Mouse (Mus musculus) hindbrain, postnatal 0 days (tissue): Measurements from ENCODE around the gene Prr5l. TPM values are rescaled to one million over a fixed set of nuclear protein-coding genes. Genes with fewer than 3 reads are reported as not detected.
A peak's percentile ranks its signal among the peaks of the same experiment; 100 is the strongest.

Source experiments
- ATAC-seq: fragments of 200-750 bp; cut with Nextera tagmentation; 2 replicates; pipeline ENCODE4 v1.8.0; 2017; ENCODE audit warnings: mild to moderate bottlenecking, moderate TSS enrichment, moderate library complexity
- DNase-seq: peaks from one replicate; pipeline ENCODE4 v3.0.0-alpha.2; 2015; ENCODE audit warnings: low spot score
- H3K27ac ChIP-seq: fragments of 300-500 bp; sonication (generic); 2 replicates; pipeline ENCODE4 v1.5.1; 2014; ENCODE audit warnings: mild to moderate bottlenecking
- H3K27me3 ChIP-seq: fragments of 300-500 bp; sonication (generic); 2 replicates; pipeline ENCODE4 v1.6.1; 2014; ENCODE audit warnings: low read length, mixed read lengths; ENCODE audit not compliant: insufficient read depth
- H3K36me3 ChIP-seq: fragments of 300-500 bp; sonication (generic); 2 replicates; pipeline ENCODE4 v1.6.1; 2014; ENCODE audit warnings: low read length, mixed read lengths; ENCODE audit not compliant: insufficient read depth
- H3K4me1 ChIP-seq: fragments of 300-500 bp; sonication (generic); 2 replicates; pipeline ENCODE4 v1.6.1; 2014; ENCODE audit warnings: antibody characterized with exemption, low read length, mixed read lengths; ENCODE audit not compliant: insufficient read depth
- H3K4me2 ChIP-seq: fragments of 300-500 bp; sonication (generic); 2 replicates; pipeline ENCODE4 v1.6.1; 2014; ENCODE audit warnings: low read depth, mild to moderate bottlenecking, low read length, moderate library complexity, mixed read lengths
- H3K4me3 ChIP-seq: fragments of 300-500 bp; sonication (generic); 2 replicates; pipeline ENCODE4 v1.5.1; 2014; ENCODE audit warnings: low read length
- H3K9ac ChIP-seq: fragments of 300-500 bp; sonication (generic); replicated peaks from 2 replicates; pipeline ENCODE4 v1.6.1; 2014; ENCODE audit warnings: mild to moderate bottlenecking, low read length, moderate library complexity, mixed read lengths
- H3K9me3 ChIP-seq: fragments of 300-500 bp; sonication (generic); 2 replicates; pipeline ENCODE4 v1.6.1; 2016; ENCODE audit warnings: low read length, mixed read lengths
- CTCF ChIP-seq: IDR thresholded peaks from 2 replicates; pipeline ENCODE4 v1.5.1; 2016; ENCODE audit warnings: antibody characterized with exemption, control low read depth, low read depth
- WGBS: fragments of 180-500 bp; shearing (Covaris S2); extraction: QIAGEN DNeasy Blood & Tissue Kit; methylation state at CpG from one replicate; pipeline ENCODE4 v1.1.7; 2014; 5-methylcytosine and 5-hydroxymethylcytosine counted together
- polyA plus RNA-seq: library from polyadenylated mRNA; unstranded; fragments of >200 nt; fragmentation: Nextera tagmentation; extraction: Ambion mirVana; gene quantifications from 2 replicates; pipeline ENCODE4 v1.2.1, GENCODE M21; 2015
- total RNA-seq: library from RNA; depleted of rRNA; stranded (reverse); fragments of >200 nt; gene quantifications from 2 replicates; pipeline ENCODE4 v1.2.3, GENCODE M21; 2014

Prr5l gene
- total and polyA plus RNA-seq, 2 experiments from 2014 or later: 3.6 to 8.0 TPM

DNA sequence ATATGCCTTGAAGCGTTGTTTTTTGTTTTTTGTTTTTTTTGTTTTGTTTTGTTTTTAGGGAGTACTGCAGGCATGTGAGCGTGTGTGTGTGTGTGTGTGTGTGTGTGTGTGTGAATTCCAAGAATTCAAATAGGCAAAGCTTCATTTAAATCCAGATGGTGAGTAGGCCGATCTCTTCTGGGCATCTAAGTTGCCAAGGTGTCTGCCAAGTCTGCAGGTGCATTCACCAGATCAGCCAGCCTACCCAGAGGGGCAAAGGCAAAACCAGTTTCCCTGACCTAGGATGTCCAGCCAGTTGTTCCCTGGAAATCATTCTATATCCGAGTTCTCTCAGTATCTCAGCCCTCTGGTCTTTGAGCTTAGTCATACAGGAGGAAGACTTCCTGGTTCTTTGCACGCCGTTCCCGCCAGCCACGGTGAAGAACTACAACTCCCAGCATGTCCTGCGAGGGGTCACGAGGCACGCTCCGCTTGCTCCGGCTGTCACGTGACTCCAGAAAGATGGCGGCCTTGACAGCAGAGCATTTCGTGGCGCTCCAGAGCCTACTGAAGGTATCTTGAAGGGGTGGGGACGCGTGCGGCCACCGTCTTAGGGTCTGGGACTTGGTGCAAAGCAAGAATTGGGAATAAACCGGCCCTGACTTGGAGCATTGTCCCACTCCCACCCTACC is 3.1 kb upstream of the Prr5l start, which contains the start of gene Commd9:
Gene Commd9 (plus strand): TSS at position 480 of the 671 bp plus-strand sequence.
- TF ChIP-seq CTCF: no peak
- ATAC-seq (peak; percentile 97), DNase-seq (peak; percentile 96)
- peak within 1 kb of the TSS; percentile 68 for H3K27ac ChIP-seq
- no peaks in the 10 kb centered on the region for H3K9me3 ChIP-seq
- H3K9ac ChIP-seq: peak within 1 kb of the TSS; percentile 65
- no peaks in the 10 kb centered on the region for H3K36me3 ChIP-seq
- H3K4me1 ChIP-seq: peaks cover 8% of the 10 kb centered on the region; the same call in 1 of the 2 replicates
- peak within 1 kb of the TSS; percentile 62 for H3K4me3 ChIP-seq
- no peaks in the 10 kb centered on the region for H3K27me3 ChIP-seq
- peak within 1 kb of the TSS; percentile 84 for H3K4me2 ChIP-seq
- WGBS: 12% methylated on average over 22 of the region's 22 CpGs

GRCm38 (mm10) chr2:101884286-101884685 is 1.5 kb upstream of the Prr5l start:
- DNase-seq (no peak), ATAC-seq (no peak)
- no peaks in the 10 kb centered on the region for H3K36me3 ChIP-seq
- H3K27ac ChIP-seq: no peak overlapping the region
- no peaks in the 10 kb centered on the region for H3K27me3 ChIP-seq
- H3K4me2 ChIP-seq: no peak overlapping the region
- no peak overlapping the region for H3K4me3 ChIP-seq
- peaks cover 8% of the 10 kb centered on the region; the same call in 1 of the 2 replicates for H3K4me1 ChIP-seq
- H3K9ac ChIP-seq: no peak overlapping the region
- TF ChIP-seq CTCF: no peak
- H3K9me3 ChIP-seq: no peaks in the 10 kb centered on the region
- WGBS: 70% methylated on average over 2 of the region's 2 CpGs

DNA sequence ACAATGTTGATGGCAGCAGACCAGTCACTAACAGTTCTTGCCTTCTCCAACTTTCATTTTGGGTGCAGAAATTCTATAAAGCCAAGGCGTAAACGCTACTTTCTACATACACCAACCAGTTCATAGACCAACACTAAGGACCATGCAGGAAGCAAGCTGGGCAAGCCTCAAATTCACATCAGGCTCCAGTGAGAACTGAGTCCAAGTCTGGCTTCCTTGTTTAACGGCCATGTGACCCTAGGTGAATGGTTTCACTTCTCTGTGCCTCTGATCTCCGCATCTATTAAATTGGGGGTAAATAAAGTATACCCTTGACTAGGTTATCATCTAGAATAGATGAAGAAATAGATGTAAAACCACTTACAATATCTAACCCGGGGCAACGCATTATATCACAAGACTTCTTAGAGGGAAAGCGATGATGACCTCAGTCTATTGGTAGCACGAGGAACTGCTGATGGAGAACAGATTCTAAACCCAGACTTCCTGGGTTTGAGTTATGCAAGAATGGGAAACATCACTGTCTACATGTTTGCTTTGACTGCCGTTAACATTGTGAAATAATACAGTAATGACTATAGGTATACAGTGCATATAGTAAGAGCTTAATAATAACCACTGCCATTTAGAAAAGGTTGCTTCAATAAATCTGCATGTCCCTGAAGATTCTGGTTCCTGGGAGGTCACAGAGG is 1.2 kb downstream of the Prr5l start:
- Histone ChIP-seq H3K9ac (no peak overlapping the region), H3K36me3 (no peaks in the 10 kb centered on the region), H3K4me1 (0 out of 2 replicates have a peak, but pooled peaks cover 1% of the 10 kb centered on the region), H3K4me3 (no peak overlapping the region), H3K4me2 (no peak overlapping the region), H3K27me3 (0 out of 2 replicates have a peak, but pooled peaks cover 3% of the 10 kb centered on the region), H3K9me3 (no peaks in the 10 kb centered on the region), H3K27ac (no peak overlapping the region)
- DNase-seq: no peak
- TF ChIP-seq CTCF: no peak
- 92% methylated on average over 9 of the region's 9 CpGs for WGBS
- ATAC-seq: no peak

GRCm38 (mm10) chr2:101871179-101871578 is 11.6 kb downstream of the Prr5l start:
- no peaks in the 10 kb centered on the region for H3K4me1 ChIP-seq
- H3K36me3 ChIP-seq: no peaks in the 10 kb centered on the region
- H3K4me3 ChIP-seq: no peak overlapping the region
- H3K4me2 ChIP-seq: peak overlapping the region; percentile 27; the same call in 1 of the 2 replicates
- no peaks in the 10 kb centered on the region for H3K27me3 ChIP-seq
- TF ChIP-seq CTCF: peak; percentile 72
- no peak overlapping the region for H3K27ac ChIP-seq
- H3K9ac ChIP-seq: no peak overlapping the region
- H3K9me3 ChIP-seq: no peaks in the 10 kb centered on the region
- 30% methylated on average over 14 of the region's 14 CpGs for WGBS
- peak; percentile 56; the same call in 1 of the 2 replicates for ATAC-seq
- DNase-seq: peak; percentile 79

GRCm38 (mm10) chr2:101868683-101869082 is 14.1 kb downstream of the Prr5l start:
- H3K36me3 ChIP-seq: no peaks in the 10 kb centered on the region
- H3K27me3 ChIP-seq: no peaks in the 10 kb centered on the region
- ATAC-seq: no peak
- no peak overlapping the region for H3K9ac ChIP-seq
- no peak overlapping the region for H3K4me2 ChIP-seq
- no peak for DNase-seq
- TF ChIP-seq CTCF: no peak
- 96% methylated on average over 4 of the region's 4 CpGs for WGBS
- H3K4me3 ChIP-seq: no peak overlapping the region
- H3K4me1 ChIP-seq: no peaks in the 10 kb centered on the region
- H3K9me3 ChIP-seq: no peaks in the 10 kb centered on the region
- no peak overlapping the region for H3K27ac ChIP-seq

DNA sequence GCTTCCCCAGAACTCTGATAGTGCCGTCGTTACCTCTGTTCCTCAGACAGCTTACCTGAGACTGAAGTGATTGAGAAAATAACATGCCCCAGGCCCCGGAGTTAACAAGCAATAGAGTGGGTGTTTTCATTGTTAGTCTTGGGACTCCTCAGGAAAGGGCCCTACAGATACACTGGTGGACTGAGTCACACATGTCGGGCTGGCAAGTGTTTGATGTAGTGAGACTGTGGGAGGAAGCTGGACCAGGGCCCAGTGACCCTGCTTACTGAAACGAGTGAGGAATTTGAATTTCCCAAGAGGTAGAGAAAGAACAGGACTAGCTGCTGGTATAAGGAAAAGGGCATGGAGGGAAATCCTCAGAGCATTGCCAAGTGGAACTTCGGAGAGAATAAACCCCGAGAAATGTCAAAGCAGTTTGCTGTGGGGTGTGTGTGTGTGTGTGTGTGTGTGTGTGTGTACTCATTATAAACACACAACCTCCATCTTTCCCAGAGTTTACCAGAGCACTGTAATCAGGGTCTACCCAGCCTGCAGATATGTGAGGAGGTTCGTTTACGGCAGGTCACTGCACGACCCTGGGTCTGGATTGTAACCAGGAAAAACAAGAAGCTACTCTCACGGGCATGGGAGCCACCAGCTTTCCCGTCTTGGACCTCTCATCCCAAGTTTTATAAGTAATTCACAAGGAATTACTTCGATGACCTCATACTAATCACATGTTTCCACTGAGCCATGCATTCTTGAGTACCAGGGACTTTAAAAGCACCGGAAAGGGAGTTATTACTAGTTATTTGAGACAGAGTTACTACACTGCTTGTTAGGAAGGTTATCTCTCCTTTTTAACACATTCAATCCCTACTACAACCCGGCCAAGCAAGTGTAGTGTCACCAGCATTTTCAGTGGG is 20.4 kb downstream of the Prr5l start:
- DNase-seq (peak; percentile 39), ATAC-seq (0 out of 2 replicates have a peak, but pooled peaks have one; percentile 27)
- H3K36me3 ChIP-seq: no peaks in the 10 kb centered on the region
- H3K9me3 ChIP-seq: no peaks in the 10 kb centered on the region
- TF ChIP-seq CTCF: no peak
- H3K27ac ChIP-seq: no peak overlapping the region
- H3K27me3 ChIP-seq: no peaks in the 10 kb centered on the region
- H3K4me3 ChIP-seq: no peak overlapping the region
- H3K4me2 ChIP-seq: no peak overlapping the region
- WGBS: 57% methylated on average over 15 of the region's 15 CpGs
- no peak overlapping the region for H3K9ac ChIP-seq
- no peaks in the 10 kb centered on the region for H3K4me1 ChIP-seq
